Mouse (Mus musculus) neural tube, embryonic 12.5 days (tissue): ENCODE data around the gene Gm49630. TPM values are rescaled to one million over a fixed set of nuclear protein-coding genes. Genes with fewer than 3 reads are reported as not detected.
"Not testable (repeated sequence)": the region's sequence is repeated elsewhere in the genome, so short reads cannot be mapped to it uniquely, and the experiment has no call there.

Experiments
- ATAC-seq: fragments of 200-750 bp; cut with Nextera tagmentation; 2 replicates; pipeline ENCODE4 v1.8.0; 2017; ENCODE audit warnings: low read depth, mild to moderate bottlenecking, moderate TSS enrichment, moderate library complexity; ENCODE audit not compliant: low FRiP score
- H3K27ac ChIP-seq: fragments of 300-500 bp; sonication (generic); 2 replicates; pipeline ENCODE4 v1.5.1; 2016
- H3K27me3 ChIP-seq: fragments of 300-500 bp; sonication (generic); replicated peaks from 2 replicates; pipeline ENCODE4 v1.6.1; 2016; ENCODE audit warnings: mild to moderate bottlenecking
- H3K36me3 ChIP-seq: fragments of 300-500 bp; sonication (generic); 2 replicates; pipeline ENCODE4 v1.6.1; 2016; ENCODE audit warnings: mild to moderate bottlenecking
- H3K4me1 ChIP-seq: fragments of 300-500 bp; sonication (generic); 2 replicates; pipeline ENCODE4 v1.6.1; 2016
- H3K4me2 ChIP-seq: fragments of 300-500 bp; sonication (generic); replicated peaks from 2 replicates; pipeline ENCODE4 v1.6.1; 2016; ENCODE audit warnings: mild to moderate bottlenecking
- H3K4me3 ChIP-seq: fragments of 300-500 bp; sonication (generic); 2 replicates; pipeline ENCODE4 v1.5.1; 2016
- H3K9ac ChIP-seq: fragments of 300-500 bp; sonication (generic); 2 replicates; pipeline ENCODE4 v1.6.1; 2016; ENCODE audit warnings: mild to moderate bottlenecking
- H3K9me3 ChIP-seq: fragments of 300-500 bp; sonication (generic); 2 replicates; pipeline ENCODE4 v1.6.1; 2016; ENCODE audit warnings: mild to moderate bottlenecking
- WGBS: fragments of 180-500 bp; shearing (Covaris S2); methylation state at CpG from one replicate; pipeline ENCODE4 v1.1.7; 2016; 5-methylcytosine and 5-hydroxymethylcytosine counted together
- polyA plus RNA-seq: library from polyadenylated mRNA; unstranded; fragments of >200 nt; fragmentation: Nextera tagmentation; extraction: Ambion mirVana; gene quantifications from 2 replicates; pipeline ENCODE4 v1.2.1, GENCODE M21; 2016

Gm49630 gene
- polyA plus RNA-seq, 1 experiment from 2014 or later = not detected

- H3K27me3 ChIP-seq, H3K9me3 ChIP-seq, H3K27ac ChIP-seq, H3K4me3 ChIP-seq, H3K36me3 ChIP-seq, H3K9ac ChIP-seq, ATAC-seq, H3K4me2 ChIP-seq, H3K4me1 ChIP-seq: not testable (repeated sequence)
- no CpG with 5 or more reads among the region's 2 CpGs for WGBS
These were observed 16.7 kb upstream of the Gm49630 start for GRCm38 (mm10) chr17:7388341-7388957.

- H3K4me1 ChIP-seq, H3K27me3 ChIP-seq, ATAC-seq, H3K4me3 ChIP-seq, H3K9me3 ChIP-seq, H3K9ac ChIP-seq, H3K4me2 ChIP-seq, H3K27ac ChIP-seq, H3K36me3 ChIP-seq: not testable (repeated sequence)
- 61% methylated on average over 8 of the region's 8 CpGs for WGBS
These were observed 14.2 kb upstream of the Gm49630 start for GRCm38 (mm10) chr17:7386016-7386415.

GRCm38 (mm10) chr17:7385364-7385763 lies 13.6 kb upstream of the Gm49630 start, which contains the start of gene Unc93a2:
TSS of gene Unc93a2 (minus strand) at chr17:7385464.
- not testable (repeated sequence) for H3K27me3 ChIP-seq, H3K9me3 ChIP-seq, H3K4me3 ChIP-seq, H3K36me3 ChIP-seq, H3K4me1 ChIP-seq, H3K9ac ChIP-seq, H3K27ac ChIP-seq, H3K4me2 ChIP-seq, ATAC-seq
- 84% methylated on average over 3 of the region's 3 CpGs for WGBS

GRCm38 (mm10) chr17:7383167-7384143 lies 11.7 kb upstream of the Gm49630 start:
- not testable (repeated sequence) for H3K9ac ChIP-seq, H3K4me3 ChIP-seq, H3K36me3 ChIP-seq, H3K4me1 ChIP-seq, H3K27ac ChIP-seq, H3K9me3 ChIP-seq, H3K4me2 ChIP-seq, H3K27me3 ChIP-seq, ATAC-seq
- WGBS = 76% methylated on average over 12 of the region's 13 CpGs

GRCm38 (mm10) chr17:7382711-7383110 lies 10.9 kb upstream of the Gm49630 start:
- not testable (repeated sequence) for H3K9me3 ChIP-seq, H3K4me3 ChIP-seq, H3K4me2 ChIP-seq, ATAC-seq, H3K27ac ChIP-seq, H3K4me1 ChIP-seq, H3K36me3 ChIP-seq, H3K9ac ChIP-seq, H3K27me3 ChIP-seq
- 85% methylated on average over 1 of the region's 3 CpGs for WGBS

- not testable (repeated sequence) for H3K4me1 ChIP-seq, H3K27me3 ChIP-seq, H3K27ac ChIP-seq, H3K36me3 ChIP-seq, H3K4me2 ChIP-seq, H3K4me3 ChIP-seq, H3K9ac ChIP-seq, H3K9me3 ChIP-seq, ATAC-seq
- 23% methylated on average over 2 of the region's 3 CpGs for WGBS
These were observed 6.1 kb upstream of the Gm49630 start for GRCm38 (mm10) chr17:7377907-7378306.

GRCm38 (mm10) chr17:7376951-7377700 lies 5.3 kb upstream of the Gm49630 start:
- ATAC-seq, H3K36me3 ChIP-seq, H3K4me3 ChIP-seq, H3K27me3 ChIP-seq, H3K4me1 ChIP-seq, H3K4me2 ChIP-seq, H3K9me3 ChIP-seq, H3K9ac ChIP-seq, H3K27ac ChIP-seq: not testable (repeated sequence)
- WGBS = 93% methylated on average over 1 of the region's 3 CpGs

GRCm38 (mm10) chr17:7369401-7369800 lies 2.4 kb downstream of the Gm49630 start:
- H3K9me3 ChIP-seq, H3K27me3 ChIP-seq, H3K27ac ChIP-seq, H3K36me3 ChIP-seq, H3K9ac ChIP-seq, ATAC-seq, H3K4me2 ChIP-seq, H3K4me3 ChIP-seq, H3K4me1 ChIP-seq: not testable (repeated sequence)
- 64% methylated on average over 6 of the region's 6 CpGs for WGBS

- not testable (repeated sequence) for H3K36me3 ChIP-seq, H3K4me2 ChIP-seq, H3K9ac ChIP-seq, H3K4me1 ChIP-seq, H3K27me3 ChIP-seq, H3K4me3 ChIP-seq, H3K27ac ChIP-seq, H3K9me3 ChIP-seq
- ATAC-seq = peak; percentile 88
- WGBS = 40% methylated on average over 5 of the region's 7 CpGs
These were observed 5.0 kb downstream of the Gm49630 start for GRCm38 (mm10) chr17:7366676-7367374.

GRCm38 (mm10) chr17:7366265-7366664 lies 5.5 kb downstream of the Gm49630 start:
- WGBS = 0% methylated on average over 1 of the region's 1 CpGs
- not testable (repeated sequence) for H3K27me3 ChIP-seq, H3K27ac ChIP-seq, H3K4me1 ChIP-seq, H3K4me2 ChIP-seq, ATAC-seq, H3K4me3 ChIP-seq, H3K36me3 ChIP-seq, H3K9me3 ChIP-seq, H3K9ac ChIP-seq

GRCm38 (mm10) chr17:7365615-7366014 lies 6.2 kb downstream of the Gm49630 start:
- H3K36me3 ChIP-seq, H3K4me1 ChIP-seq, H3K27ac ChIP-seq, H3K4me2 ChIP-seq, ATAC-seq, H3K9ac ChIP-seq, H3K27me3 ChIP-seq, H3K4me3 ChIP-seq, H3K9me3 ChIP-seq: not testable (repeated sequence)
- 86% methylated on average over 1 of the region's 3 CpGs for WGBS
